Mouse (Mus musculus) lung, postnatal 10 days (tissue): ENCODE measurements around the gene 4930430A15Rik.

Experiments used
- DNase-seq: peaks from one replicate; pipeline ENCODE4 v3.0.0; 2021

The 4930430A15Rik gene

DNA sequence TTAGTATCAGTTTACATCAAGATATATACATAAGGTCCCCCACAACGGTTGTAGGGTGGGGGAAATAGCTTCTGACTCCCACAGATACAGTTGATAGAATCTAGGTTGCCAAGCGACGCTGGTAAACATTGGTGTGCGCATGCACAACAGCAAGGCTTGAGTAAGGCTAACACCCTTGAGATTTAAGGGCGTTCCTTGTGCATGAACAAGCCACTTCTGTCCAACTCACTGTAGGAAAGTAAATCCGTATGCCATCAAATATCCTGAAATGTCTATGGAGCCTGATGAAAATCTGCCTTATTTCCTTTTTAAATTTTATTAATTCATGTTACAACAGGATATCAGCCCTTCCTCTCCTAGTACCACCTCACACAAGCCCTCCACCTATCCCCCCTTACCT lies at the start of gene 4930430A15Rik:
4930430A15Rik (minus strand) TSS at position 101 of the 400 bp plus-strand sequence.
- DNase-seq: no peak

DNA sequence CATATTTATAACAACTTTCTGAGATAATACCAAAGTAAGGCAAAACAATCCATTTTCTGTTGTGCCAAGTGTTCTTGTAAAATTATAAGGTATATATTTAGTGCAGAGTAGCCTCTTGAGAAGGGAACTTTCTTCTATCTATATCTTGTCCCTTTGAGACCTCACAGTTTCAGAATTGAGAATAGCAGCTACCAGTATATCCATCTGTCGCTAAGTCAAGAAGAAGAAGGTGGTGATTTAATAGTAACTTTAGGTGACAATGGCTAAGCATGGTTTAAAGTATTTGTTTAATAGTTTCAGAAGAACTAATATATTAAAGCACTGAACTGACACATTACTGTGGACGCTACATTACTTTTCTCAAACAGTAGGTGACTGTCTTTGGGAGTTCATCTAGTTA lies 44.6 kb upstream of the 4930430A15Rik start, which contains the start of gene Olfr1277:
Olfr1277 (minus strand) TSS at position 101 of the 400 bp plus-strand sequence.
- DNase-seq: no peak

DNA sequence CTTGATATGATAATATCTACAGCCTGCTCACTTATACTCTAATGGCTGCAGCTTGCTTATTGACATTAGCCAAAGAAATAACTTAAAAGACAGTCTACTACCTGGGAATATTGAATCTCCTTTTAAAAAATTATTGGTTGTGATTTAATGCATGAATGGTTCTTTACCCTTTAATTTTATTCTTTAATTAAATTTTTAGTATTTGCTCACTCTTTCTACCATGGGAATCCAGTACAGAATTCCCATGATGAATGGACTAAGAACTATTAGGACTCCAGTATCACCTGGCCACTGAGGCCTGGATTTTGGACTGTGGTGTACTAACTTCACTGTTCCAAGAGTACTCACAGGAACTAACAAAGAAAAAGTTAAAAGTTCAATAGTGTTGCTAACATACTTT lies 24.8 kb upstream of the 4930430A15Rik start, which contains the start of gene Olfr1276:
Olfr1276 (plus strand) TSS at position 301 of the 400 bp plus-strand sequence.
- no peak for DNase-seq

DNA sequence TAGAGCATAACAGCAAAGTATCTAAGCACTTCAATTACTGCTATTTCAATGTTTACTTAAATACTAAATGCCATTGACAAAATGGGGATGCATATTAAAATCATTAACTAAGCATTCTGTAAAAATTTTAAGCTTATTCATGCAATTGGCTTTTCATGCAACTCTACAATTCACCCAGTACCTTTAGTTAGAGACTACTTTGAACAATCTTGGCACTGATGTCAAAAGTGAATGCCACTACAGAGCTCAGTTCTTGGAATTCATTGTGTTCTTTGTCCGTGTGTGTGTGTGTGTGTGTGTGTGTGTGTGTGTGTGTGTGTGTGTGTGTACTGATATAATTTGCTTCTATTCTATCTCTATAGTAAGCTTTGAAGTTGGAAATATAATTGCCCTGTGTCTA lies 5.8 kb upstream of the 4930430A15Rik start, which contains the start of gene Olfr1275:
Olfr1275 (minus strand) TSS at position 101 of the 400 bp plus-strand sequence.
- DNase-seq: no peak

DNA sequence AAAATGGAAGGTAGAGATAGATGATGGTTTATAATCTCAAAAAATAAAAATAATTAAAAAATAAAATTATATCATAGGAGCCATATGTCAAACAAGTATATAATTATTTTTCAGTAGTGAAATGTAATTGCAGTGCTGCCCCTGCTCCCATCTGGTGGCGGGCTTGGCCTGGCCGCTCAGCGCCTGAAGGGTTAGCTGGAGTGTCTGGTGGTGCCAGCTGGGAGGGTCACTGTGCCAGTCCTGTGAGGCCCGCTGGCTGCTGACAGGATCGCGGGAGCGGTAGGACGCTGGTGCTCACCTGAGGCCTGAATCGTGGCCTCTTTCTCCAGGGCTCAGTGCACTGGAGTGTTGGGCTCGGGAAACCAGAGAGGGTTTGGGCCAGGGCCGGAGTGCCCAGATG lies 47.3 kb downstream of the 4930430A15Rik start:
- DNase-seq: no peak

DNA sequence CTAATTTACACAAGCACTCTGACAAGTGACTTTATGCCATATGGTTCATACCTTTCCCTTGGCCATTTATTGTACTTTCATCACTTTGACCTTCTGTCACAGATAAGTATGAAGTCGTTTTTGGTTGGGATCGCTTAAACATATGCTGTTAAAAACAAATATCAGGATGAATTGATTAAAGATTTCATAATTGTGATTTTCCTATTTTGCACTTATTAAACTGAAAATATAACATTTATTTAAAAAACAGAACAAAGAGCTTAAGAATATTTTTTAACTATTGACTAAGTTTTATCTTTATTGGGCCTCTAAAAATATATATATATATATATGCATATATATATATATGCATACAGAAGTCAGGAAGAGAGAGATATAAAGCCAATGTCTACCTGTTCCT lies 76.6 kb downstream of the 4930430A15Rik start, which contains the start of gene Gm15130:
Gm15130 (minus strand) TSS at position 101 of the 400 bp plus-strand sequence.
- no peak for DNase-seq

DNA sequence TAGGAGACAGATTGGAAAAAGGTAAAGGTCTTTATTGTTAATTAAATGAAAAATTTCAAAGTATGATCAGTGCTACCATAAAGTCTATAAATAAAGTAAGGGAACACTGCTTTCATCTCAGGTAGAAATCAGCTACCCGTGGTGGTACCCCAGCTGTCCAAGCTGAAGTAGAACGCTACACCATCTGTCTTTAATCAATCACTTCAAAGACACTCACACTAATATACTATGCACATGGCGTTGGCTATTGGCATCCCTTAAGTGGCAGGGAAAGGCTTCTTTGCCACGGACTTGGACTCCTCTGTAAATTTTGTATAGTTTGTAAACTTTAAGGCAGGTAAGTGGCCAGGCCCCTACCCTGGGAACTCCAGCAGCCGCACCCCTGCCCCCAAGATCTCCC lies 93.7 kb downstream of the 4930430A15Rik start:
- DNase-seq: no peak
